Mouse (Mus musculus): ENCODE measurements around the gene Nup153. TPM values are rescaled to one million over a fixed set of nuclear protein-coding genes. Genes with fewer than 3 reads are reported as not detected.

Nup153 gene
- polyA plus RNA-seq, 1 experiment = 164 TPM

DNA sequence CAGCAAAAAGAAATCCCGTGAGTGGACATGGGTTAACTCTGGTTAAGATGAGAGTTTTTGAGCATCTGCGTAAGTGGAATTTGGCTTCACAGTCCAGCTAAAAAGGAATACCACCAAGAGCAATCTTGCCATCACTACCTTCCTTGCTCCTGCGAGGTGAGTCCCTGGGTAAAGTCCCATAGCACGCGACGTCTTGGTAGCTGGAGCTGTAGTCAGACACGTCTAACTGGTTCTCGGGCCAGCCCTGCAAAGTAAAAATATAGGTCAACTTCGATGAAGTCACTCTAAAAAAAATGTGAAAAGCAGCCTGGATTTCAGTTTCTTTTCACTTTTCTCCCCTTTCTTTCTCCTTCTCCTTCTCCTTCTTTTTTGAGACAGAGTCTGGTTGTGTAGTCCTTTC is 35.5 kb upstream of the Nup153 start:
- no peak overlapping the region for H3K27ac ChIP-seq (ENCODE audit: control insufficient read depth, insufficient read depth, low read length)
- H3K36me3 ChIP-seq (ENCODE audit: control insufficient read depth, insufficient read depth, low read length) = no peaks in the 10 kb centered on the region
- no peaks in the 10 kb centered on the region for H3K4me1 ChIP-seq (replicated peaks; ENCODE audit: control insufficient read depth, insufficient read depth, low read length)
- H3K27me3 ChIP-seq (ENCODE audit: control insufficient read depth, insufficient read depth, low read length) = no peaks in the 10 kb centered on the region
- WGBS = 94% methylated on average over 9 of the region's 9 CpGs
- no peak for TF ChIP-seq POLR2A (IDR thresholded peaks at IDR 0.05; ENCODE audit: control insufficient read depth, extremely low read depth, insufficient read depth, low read length, poor library complexity)
- no peak for TF ChIP-seq CTCF (IDR thresholded peaks at IDR 0.05; ENCODE audit: borderline replicate concordance, control insufficient read depth, extremely low read depth, insufficient read depth, low read length, poor library complexity)
- no peak for DNase-seq
- no peak overlapping the region for H3K4me3 ChIP-seq (ENCODE audit: control insufficient read depth, insufficient read depth, low read length)

DNA sequence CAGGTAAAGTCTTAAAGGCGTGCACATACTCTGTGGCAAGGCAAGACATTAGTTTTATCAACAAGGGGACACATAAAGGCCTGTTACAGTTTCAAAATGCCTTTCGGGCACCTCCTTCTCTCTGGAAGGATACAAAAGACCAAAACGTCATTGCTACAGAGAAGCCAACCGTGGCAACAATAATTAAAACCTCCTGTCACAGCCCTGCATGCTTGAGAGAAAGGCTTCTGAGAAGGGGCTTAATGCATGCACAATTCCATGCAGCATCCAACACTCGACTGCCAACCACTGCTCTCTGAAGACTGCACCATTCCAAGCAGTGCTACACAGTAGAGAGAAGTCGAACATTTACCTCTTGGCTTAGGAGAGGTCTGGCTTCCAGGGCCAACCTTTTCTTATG is 33.2 kb upstream of the Nup153 start:
- Histone ChIP-seq H3K36me3 (ENCODE audit: control insufficient read depth, insufficient read depth, low read length) (no peaks in the 10 kb centered on the region), H3K4me3 (ENCODE audit: control insufficient read depth, insufficient read depth, low read length) (no peak overlapping the region), H3K4me1 (replicated peaks; ENCODE audit: control insufficient read depth, insufficient read depth, low read length) (no peaks in the 10 kb centered on the region), H3K27ac (ENCODE audit: control insufficient read depth, insufficient read depth, low read length) (no peak overlapping the region), H3K27me3 (ENCODE audit: control insufficient read depth, insufficient read depth, low read length) (no peaks in the 10 kb centered on the region)
- TF ChIP-seq POLR2A (IDR thresholded peaks at IDR 0.05; ENCODE audit: control insufficient read depth, extremely low read depth, insufficient read depth, low read length, poor library complexity) = no peak
- TF ChIP-seq CTCF (IDR thresholded peaks at IDR 0.05; ENCODE audit: borderline replicate concordance, control insufficient read depth, extremely low read depth, insufficient read depth, low read length, poor library complexity) = no peak
- no peak for DNase-seq
- WGBS = 91% methylated on average over 6 of the region's 6 CpGs

DNA sequence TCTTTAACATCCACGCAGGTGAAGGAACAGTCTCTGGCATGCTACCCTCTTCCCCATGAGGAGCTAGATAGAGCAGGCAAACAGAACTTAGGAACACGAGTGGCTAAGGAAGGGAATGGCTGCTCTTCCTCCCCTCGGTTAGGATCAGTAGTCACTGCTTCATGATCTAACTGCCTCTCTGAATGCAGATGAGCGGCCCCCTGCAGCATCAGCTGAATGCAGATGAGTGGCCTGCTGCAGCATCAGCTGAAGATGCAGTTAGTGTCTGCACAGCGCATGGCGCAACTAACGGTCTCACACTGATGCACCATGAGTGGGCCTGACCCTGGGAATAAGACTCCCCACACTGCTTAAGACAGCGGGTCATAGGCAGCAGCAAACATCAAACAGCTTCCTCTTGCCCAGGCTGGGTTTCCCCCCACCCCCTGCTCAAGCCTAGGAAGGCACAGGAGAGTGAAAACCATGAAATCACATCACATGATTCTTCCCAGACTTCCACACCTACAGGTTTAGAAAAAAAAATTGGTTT is 31.6 kb upstream of the Nup153 start:
- H3K4me1 ChIP-seq (replicated peaks; ENCODE audit: control insufficient read depth, insufficient read depth, low read length) = no peaks in the 10 kb centered on the region
- no peak for DNase-seq
- H3K4me3 ChIP-seq (ENCODE audit: control insufficient read depth, insufficient read depth, low read length) = no peak overlapping the region
- TF ChIP-seq POLR2A (IDR thresholded peaks at IDR 0.05; ENCODE audit: control insufficient read depth, extremely low read depth, insufficient read depth, low read length, poor library complexity) = no peak
- TF ChIP-seq CTCF (IDR thresholded peaks at IDR 0.05; ENCODE audit: borderline replicate concordance, control insufficient read depth, extremely low read depth, insufficient read depth, low read length, poor library complexity) = no peak
- no peaks in the 10 kb centered on the region for H3K27me3 ChIP-seq (ENCODE audit: control insufficient read depth, insufficient read depth, low read length)
- 87% methylated on average over 8 of the region's 8 CpGs for WGBS
- no peaks in the 10 kb centered on the region for H3K36me3 ChIP-seq (ENCODE audit: control insufficient read depth, insufficient read depth, low read length)
- no peak overlapping the region for H3K27ac ChIP-seq (ENCODE audit: control insufficient read depth, insufficient read depth, low read length)

DNA sequence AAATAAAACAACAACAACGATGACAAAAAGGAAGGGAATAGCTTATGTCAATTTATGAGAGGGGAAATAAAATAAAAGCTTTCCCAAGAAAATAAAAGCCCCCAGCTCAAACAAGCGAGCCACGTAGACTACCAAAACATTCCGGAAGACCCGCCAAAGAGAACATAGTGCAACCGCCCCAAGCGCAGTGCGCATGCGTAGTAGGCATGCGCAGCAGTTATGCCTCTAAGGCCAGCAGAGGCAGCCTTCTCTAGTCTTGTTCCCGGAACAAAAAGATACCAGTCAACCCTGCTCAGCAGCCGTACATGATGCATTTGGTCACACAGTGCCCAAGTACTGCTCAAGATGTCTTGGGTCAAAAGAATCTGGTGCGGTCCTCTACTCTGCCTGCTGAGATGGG is 30.9 kb upstream of the Nup153 start:
- H3K36me3 ChIP-seq (ENCODE audit: control insufficient read depth, insufficient read depth, low read length) = no peaks in the 10 kb centered on the region
- no peaks in the 10 kb centered on the region for H3K4me1 ChIP-seq (replicated peaks; ENCODE audit: control insufficient read depth, insufficient read depth, low read length)
- H3K4me3 ChIP-seq (ENCODE audit: control insufficient read depth, insufficient read depth, low read length) = no peak overlapping the region
- H3K27me3 ChIP-seq (ENCODE audit: control insufficient read depth, insufficient read depth, low read length) = no peaks in the 10 kb centered on the region
- WGBS = 96% methylated on average over 13 of the region's 13 CpGs
- no peak overlapping the region for H3K27ac ChIP-seq (ENCODE audit: control insufficient read depth, insufficient read depth, low read length)
- TF ChIP-seq POLR2A (IDR thresholded peaks at IDR 0.05; ENCODE audit: control insufficient read depth, extremely low read depth, insufficient read depth, low read length, poor library complexity) = no peak
- TF ChIP-seq CTCF (IDR thresholded peaks at IDR 0.05; ENCODE audit: borderline replicate concordance, control insufficient read depth, extremely low read depth, insufficient read depth, low read length, poor library complexity) = no peak
- no peak for DNase-seq

DNA sequence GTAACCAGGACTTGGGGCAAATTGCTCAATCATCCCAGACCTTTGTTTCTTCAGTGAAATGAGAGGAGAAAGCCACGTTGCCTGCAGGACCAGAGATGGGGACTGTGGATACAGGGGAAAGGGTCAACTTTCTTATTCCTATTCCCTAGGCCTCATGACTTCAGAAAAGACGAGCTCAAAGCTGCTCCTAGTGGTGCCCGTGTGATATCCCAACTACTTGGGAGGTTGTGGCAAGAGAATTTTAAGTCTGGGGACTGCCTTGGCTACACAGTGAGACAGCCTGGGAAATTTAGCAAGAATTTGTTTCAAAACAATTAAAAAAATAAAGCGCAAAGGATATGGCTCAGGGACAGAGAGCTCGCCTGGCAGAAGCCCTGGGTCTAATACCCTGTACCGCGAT is 30.2 kb upstream of the Nup153 start:
- TF ChIP-seq POLR2A (IDR thresholded peaks at IDR 0.05; ENCODE audit: control insufficient read depth, extremely low read depth, insufficient read depth, low read length, poor library complexity) = no peak
- no peak for TF ChIP-seq CTCF (IDR thresholded peaks at IDR 0.05; ENCODE audit: borderline replicate concordance, control insufficient read depth, extremely low read depth, insufficient read depth, low read length, poor library complexity)
- 97% methylated on average over 7 of the region's 7 CpGs for WGBS
- no peaks in the 10 kb centered on the region for H3K36me3 ChIP-seq (ENCODE audit: control insufficient read depth, insufficient read depth, low read length)
- H3K27ac ChIP-seq (ENCODE audit: control insufficient read depth, insufficient read depth, low read length) = no peak overlapping the region
- no peaks in the 10 kb centered on the region for H3K4me1 ChIP-seq (replicated peaks; ENCODE audit: control insufficient read depth, insufficient read depth, low read length)
- no peak overlapping the region for H3K4me3 ChIP-seq (ENCODE audit: control insufficient read depth, insufficient read depth, low read length)
- H3K27me3 ChIP-seq (ENCODE audit: control insufficient read depth, insufficient read depth, low read length) = no peaks in the 10 kb centered on the region
- DNase-seq = no peak

DNA sequence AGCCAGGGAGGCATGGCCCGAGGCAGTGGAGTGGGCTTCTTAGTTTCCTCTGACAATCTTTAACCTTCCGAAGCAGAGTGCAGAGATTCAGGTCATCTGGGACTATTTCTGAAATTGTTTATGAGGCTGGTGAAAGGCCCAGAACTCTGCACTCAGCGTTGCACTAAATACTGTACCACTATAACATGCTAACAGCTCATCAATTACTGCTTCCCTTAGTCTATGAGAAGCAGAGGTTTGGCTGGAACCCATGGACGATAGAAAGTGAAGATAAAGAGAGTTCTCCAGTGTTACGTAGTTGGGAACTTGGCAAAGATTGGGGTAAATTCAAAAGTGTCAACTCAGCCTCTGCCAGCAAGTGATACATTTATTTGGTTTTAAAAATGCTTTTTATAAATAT is 25.6 kb upstream of the Nup153 start:
- TF ChIP-seq CTCF (IDR thresholded peaks at IDR 0.05; ENCODE audit: borderline replicate concordance, control insufficient read depth, extremely low read depth, insufficient read depth, low read length, poor library complexity) (no peak), POLR2A (IDR thresholded peaks at IDR 0.05; ENCODE audit: control insufficient read depth, extremely low read depth, insufficient read depth, low read length, poor library complexity) (no peak)
- no peak for DNase-seq
- H3K27me3 ChIP-seq (ENCODE audit: control insufficient read depth, insufficient read depth, low read length) = no peaks in the 10 kb centered on the region
- H3K27ac ChIP-seq (ENCODE audit: control insufficient read depth, insufficient read depth, low read length) = no peak overlapping the region
- H3K36me3 ChIP-seq (ENCODE audit: control insufficient read depth, insufficient read depth, low read length) = no peaks in the 10 kb centered on the region
- H3K4me3 ChIP-seq (ENCODE audit: control insufficient read depth, insufficient read depth, low read length) = no peak overlapping the region
- WGBS = 96% methylated on average over 5 of the region's 5 CpGs
- no peaks in the 10 kb centered on the region for H3K4me1 ChIP-seq (replicated peaks; ENCODE audit: control insufficient read depth, insufficient read depth, low read length)

Measured in thymus, adult 2 months (tissue).